Mouse (Mus musculus): ENCODE results near the gene Apba1. TPM values are rescaled to one million over a fixed set of nuclear protein-coding genes. Genes with fewer than 3 reads are reported as not detected.
A peak's percentile ranks its signal among the peaks of the same experiment; 100 is the strongest.

Gene Apba1
- polyA plus RNA-seq, 1 experiment from 2014 or later: 0.51 TPM

DNA sequence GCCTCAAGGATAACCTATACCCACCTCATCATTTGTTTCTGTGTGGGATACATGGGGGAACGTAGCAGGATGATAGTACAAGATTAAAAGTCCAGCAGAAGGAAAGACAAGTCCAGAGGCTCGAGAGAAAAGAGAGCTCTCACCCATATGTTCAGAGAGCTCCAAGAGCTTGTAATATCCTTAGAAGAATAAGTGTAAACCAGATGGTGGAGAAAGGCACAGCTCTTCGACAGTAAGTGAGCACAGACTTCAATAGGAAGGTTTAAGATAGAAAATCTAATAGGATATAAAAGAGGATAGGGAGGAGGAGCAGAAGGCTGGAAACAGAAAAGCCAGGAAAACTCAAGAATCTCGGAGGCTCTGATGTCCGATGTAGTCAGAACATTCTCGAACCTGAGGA lies 115.8 kb downstream of the Apba1 start:
- Histone ChIP-seq H3K4me2 (no peak overlapping the region), H3K27ac (ENCODE audit: poor library complexity, severe bottlenecking) (no peak overlapping the region), H3K36me3 (no peaks in the 10 kb centered on the region), H3K9ac (no peak overlapping the region), H3K4me3 (no peak overlapping the region), H3K4me1 (replicated peaks) (0 out of 2 replicates have a peak, but pooled peaks cover 2% of the 10 kb centered on the region), H3K9me3 (replicated peaks) (no peaks in the 10 kb centered on the region), H3K27me3 (replicated peaks) (no peaks in the 10 kb centered on the region)
- 78% methylated on average over 6 of the region's 6 CpGs for WGBS
- ATAC-seq (ENCODE audit: insufficient number of reproducible peaks, low FRiP score): no peak

DNA sequence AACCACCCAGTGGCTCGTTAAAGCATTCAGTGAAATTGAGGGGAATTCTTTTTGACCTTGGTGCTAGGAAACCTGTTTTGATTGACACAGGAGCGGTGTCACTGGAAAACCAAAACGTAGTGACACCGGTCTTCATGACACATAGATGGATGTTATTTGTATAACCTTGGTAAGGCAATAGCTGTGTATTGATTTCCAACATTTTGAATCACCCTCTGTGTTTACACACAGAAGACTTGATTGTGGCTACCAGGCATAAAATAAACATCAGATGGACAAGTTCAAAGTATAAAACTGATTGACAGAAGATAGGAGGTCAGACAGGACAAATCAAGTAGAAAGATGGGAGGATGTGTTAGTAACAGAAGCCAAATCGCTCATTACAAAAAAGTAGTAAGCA lies 117.1 kb downstream of the Apba1 start:
- Histone ChIP-seq H3K36me3 (no peaks in the 10 kb centered on the region), H3K4me3 (no peak overlapping the region), H3K4me2 (no peak overlapping the region), H3K27ac (ENCODE audit: poor library complexity, severe bottlenecking) (no peak overlapping the region), H3K9ac (no peak overlapping the region), H3K4me1 (replicated peaks) (peaks cover 9% of the 10 kb centered on the region; the same call in 1 of the 2 replicates), H3K9me3 (replicated peaks) (no peaks in the 10 kb centered on the region), H3K27me3 (replicated peaks) (no peaks in the 10 kb centered on the region)
- WGBS: 83% methylated on average over 5 of the region's 5 CpGs
- no peak for ATAC-seq (ENCODE audit: insufficient number of reproducible peaks, low FRiP score)

DNA sequence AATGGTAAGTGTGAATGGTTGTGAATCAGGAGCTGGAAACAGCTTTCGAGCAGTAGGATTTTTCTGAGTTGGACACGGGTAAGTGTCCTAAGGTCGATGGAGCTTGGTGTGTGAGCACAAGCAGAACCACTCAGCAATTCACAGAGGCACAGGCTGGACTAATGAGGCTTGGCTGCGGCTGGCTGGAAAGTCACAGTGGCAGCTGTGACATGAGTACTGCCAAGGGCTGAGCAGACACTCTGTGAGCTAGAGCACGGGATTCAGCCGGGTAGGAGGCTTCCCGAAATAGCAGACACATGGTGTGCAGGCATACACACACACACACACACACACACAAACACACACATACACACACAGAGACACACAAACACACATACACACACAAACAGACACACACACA lies 121.2 kb downstream of the Apba1 start:
- peaks cover 9% of the 10 kb centered on the region; the same call in 1 of the 2 replicates for H3K4me1 ChIP-seq (replicated peaks)
- no peak overlapping the region for H3K4me3 ChIP-seq
- no peaks in the 10 kb centered on the region for H3K36me3 ChIP-seq
- no peaks in the 10 kb centered on the region for H3K9me3 ChIP-seq (replicated peaks)
- H3K27me3 ChIP-seq (replicated peaks): no peaks in the 10 kb centered on the region
- H3K27ac ChIP-seq (ENCODE audit: poor library complexity, severe bottlenecking): peak overlapping the region; percentile 51
- 41% methylated on average over 7 of the region's 7 CpGs for WGBS
- H3K9ac ChIP-seq: no peak overlapping the region; the same call in 1 of the 2 replicates
- H3K4me2 ChIP-seq: no peak overlapping the region
- ATAC-seq (ENCODE audit: insufficient number of reproducible peaks, low FRiP score): 0 out of 2 replicates have a peak, but pooled peaks have one; percentile 39

DNA sequence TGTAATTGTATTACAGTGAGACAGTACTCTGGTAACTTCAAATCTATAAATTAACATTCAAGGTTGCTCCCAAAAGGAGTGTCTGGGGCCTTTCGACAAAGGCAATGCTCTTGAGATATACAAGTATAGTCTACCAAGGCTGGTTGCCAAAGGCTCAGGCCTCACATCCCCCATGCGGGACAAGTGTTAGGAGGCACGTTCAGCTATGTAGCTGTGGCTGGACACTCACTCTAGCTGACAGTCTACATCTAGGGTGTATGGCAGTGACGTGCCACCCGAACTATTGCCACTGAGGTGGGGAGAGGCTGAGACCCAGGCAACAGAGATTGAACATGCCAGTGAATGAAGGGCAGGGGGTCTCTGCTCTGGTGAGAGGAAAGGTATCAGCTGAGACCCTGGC lies 127.5 kb downstream of the Apba1 start:
- no peak overlapping the region for H3K4me2 ChIP-seq
- no peak overlapping the region for H3K4me3 ChIP-seq
- no peaks in the 10 kb centered on the region for H3K36me3 ChIP-seq
- ATAC-seq (ENCODE audit: insufficient number of reproducible peaks, low FRiP score): no peak
- 75% methylated on average over 5 of the region's 5 CpGs for WGBS
- H3K4me1 ChIP-seq (replicated peaks): no peaks in the 10 kb centered on the region
- H3K27me3 ChIP-seq (replicated peaks): peaks cover 11% of the 10 kb centered on the region
- H3K9me3 ChIP-seq (replicated peaks): no peaks in the 10 kb centered on the region
- H3K9ac ChIP-seq: no peak overlapping the region
- H3K27ac ChIP-seq (ENCODE audit: poor library complexity, severe bottlenecking): no peak overlapping the region

DNA sequence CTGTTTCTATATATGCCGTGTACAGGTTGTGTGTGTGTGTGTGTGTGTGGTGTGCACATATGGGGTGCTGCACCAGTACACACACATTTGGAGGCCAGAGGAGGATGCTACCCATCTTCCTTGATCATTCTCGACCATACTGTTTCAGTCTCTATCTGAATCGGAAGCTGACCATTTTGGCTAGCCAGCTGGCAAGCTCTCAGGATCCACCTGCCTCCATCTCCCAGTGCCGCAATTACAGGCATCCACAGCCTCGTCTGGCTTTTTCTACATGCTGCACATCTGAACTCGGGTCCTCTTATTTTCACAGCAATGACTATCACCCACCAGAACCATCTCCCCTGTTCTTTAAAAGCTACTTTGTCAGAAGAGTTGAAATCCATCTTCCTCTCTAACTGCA lies 132.7 kb downstream of the Apba1 start:
- peaks cover 61% of the 10 kb centered on the region for H3K27me3 ChIP-seq (replicated peaks)
- no peak for ATAC-seq (ENCODE audit: insufficient number of reproducible peaks, low FRiP score)
- no peak overlapping the region for H3K4me2 ChIP-seq
- 0 out of 2 replicates have a peak, but pooled peaks cover 5% of the 10 kb centered on the region for H3K4me1 ChIP-seq (replicated peaks)
- 84% methylated on average over 6 of the region's 6 CpGs for WGBS
- H3K9me3 ChIP-seq (replicated peaks): no peaks in the 10 kb centered on the region
- H3K9ac ChIP-seq: no peak overlapping the region
- H3K27ac ChIP-seq (ENCODE audit: poor library complexity, severe bottlenecking): no peak overlapping the region
- no peaks in the 10 kb centered on the region for H3K36me3 ChIP-seq
- H3K4me3 ChIP-seq: no peak overlapping the region

DNA sequence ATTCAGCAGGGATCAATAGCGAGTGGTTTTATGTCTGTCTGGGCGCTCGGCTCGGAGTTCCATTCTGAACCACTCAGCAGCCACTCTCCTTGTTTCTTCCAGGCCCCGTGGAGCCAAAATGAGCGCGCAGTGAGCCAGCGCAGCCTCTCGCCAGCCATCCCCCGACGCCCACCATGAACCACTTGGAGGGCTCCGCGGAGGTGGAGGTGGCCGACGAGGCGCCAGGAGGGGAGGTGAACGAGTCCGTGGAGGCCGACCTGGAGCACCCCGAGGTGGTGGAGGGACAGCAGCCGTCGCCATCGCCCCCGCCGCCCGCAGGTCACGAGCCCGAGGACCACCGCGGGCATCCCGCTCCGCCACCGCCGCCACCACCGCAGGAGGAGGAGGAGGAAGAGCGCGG lies 133.9 kb downstream of the Apba1 start:
- H3K9me3 ChIP-seq (replicated peaks): no peaks in the 10 kb centered on the region
- no peaks in the 10 kb centered on the region for H3K36me3 ChIP-seq
- peak overlapping the region; percentile 45 for H3K9ac ChIP-seq
- no peak overlapping the region for H3K27ac ChIP-seq (ENCODE audit: poor library complexity, severe bottlenecking)
- peak overlapping the region; percentile 45 for H3K4me3 ChIP-seq
- WGBS: 15% methylated on average over 34 of the region's 37 CpGs
- H3K4me1 ChIP-seq (replicated peaks): 0 out of 2 replicates have a peak, but pooled peaks cover 5% of the 10 kb centered on the region
- H3K27me3 ChIP-seq (replicated peaks): peaks cover 64% of the 10 kb centered on the region
- peak overlapping the region; percentile 68 for H3K4me2 ChIP-seq
- ATAC-seq (ENCODE audit: insufficient number of reproducible peaks, low FRiP score): no peak; the same call in 1 of the 2 replicates

DNA sequence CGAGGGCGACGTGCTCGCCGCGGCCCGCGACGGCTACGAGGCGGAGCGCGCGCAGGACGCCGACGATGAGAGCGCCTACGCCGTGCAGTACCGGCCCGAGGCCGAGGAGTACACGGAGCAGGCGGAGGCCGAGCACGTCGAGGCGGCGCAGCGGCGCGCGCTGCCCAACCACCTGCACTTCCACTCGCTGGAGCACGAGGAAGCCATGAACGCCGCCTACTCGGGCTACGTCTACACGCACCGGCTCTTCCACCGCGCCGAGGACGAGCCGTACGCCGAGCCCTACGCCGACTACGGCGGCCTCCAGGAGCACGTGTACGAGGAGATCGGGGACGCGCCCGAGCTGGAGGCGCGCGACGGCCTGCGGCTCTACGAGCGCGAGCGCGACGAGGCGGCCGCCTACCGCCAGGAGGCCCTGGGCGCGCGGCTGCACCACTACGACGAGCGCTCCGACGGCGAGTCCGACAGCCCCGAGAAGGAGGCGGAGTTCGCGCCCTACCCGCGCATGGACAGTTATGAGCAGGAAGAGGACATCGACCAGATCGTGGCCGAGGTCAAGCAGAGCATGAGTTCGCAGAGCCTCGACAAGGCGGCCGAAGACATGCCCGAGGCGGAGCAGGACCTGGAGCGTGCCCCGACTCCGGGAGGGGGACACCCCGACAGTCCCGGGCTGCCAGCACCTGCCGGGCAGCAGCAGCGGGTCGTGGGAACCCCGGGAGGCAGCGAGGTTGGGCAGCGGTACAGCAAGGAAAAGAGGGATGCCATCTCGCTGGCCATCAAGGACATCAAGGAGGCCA lies 134.6 kb downstream of the Apba1 start:
- peak overlapping the region; percentile 68 for H3K4me2 ChIP-seq
- no peaks in the 10 kb centered on the region for H3K9me3 ChIP-seq (replicated peaks)
- peaks cover 64% of the 10 kb centered on the region for H3K27me3 ChIP-seq (replicated peaks)
- 0 out of 2 replicates have a peak, but pooled peaks cover 5% of the 10 kb centered on the region for H3K4me1 ChIP-seq (replicated peaks)
- peak overlapping the region; percentile 45 for H3K4me3 ChIP-seq
- 16% methylated on average over 110 of the region's 110 CpGs for WGBS
- no peaks in the 10 kb centered on the region for H3K36me3 ChIP-seq
- H3K9ac ChIP-seq: peak overlapping the region; percentile 45
- H3K27ac ChIP-seq (ENCODE audit: poor library complexity, severe bottlenecking): no peak overlapping the region
- ATAC-seq (ENCODE audit: insufficient number of reproducible peaks, low FRiP score): peak; percentile 25; the same call in 1 of the 2 replicates

DNA sequence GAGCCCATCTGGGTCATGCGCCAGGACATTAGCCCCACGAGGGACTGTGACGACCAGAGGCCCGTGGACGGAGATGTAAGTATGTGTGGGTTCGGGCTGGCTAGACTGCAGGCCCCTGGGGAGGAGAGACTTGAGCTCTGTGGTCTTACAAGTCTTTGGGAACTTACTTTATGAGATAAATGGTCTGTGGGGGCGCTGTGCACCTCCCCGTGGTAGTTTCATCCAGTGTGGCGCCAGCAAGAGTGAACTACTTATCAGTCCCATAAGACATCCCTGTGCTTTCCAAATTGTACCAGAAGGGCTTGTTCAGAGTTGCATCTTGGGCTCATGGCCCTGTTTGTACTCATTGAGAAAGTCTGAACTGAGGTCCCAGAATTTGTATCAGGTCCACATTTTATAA lies 135.3 kb downstream of the Apba1 start:
- H3K4me3 ChIP-seq: no peak overlapping the region
- H3K9ac ChIP-seq: no peak overlapping the region
- H3K36me3 ChIP-seq: no peaks in the 10 kb centered on the region
- H3K9me3 ChIP-seq (replicated peaks): no peaks in the 10 kb centered on the region
- H3K4me1 ChIP-seq (replicated peaks): 0 out of 2 replicates have a peak, but pooled peaks cover 5% of the 10 kb centered on the region
- WGBS: 57% methylated on average over 9 of the region's 9 CpGs
- ATAC-seq (ENCODE audit: insufficient number of reproducible peaks, low FRiP score): no peak
- H3K4me2 ChIP-seq: no peak overlapping the region
- peaks cover 64% of the 10 kb centered on the region for H3K27me3 ChIP-seq (replicated peaks)
- H3K27ac ChIP-seq (ENCODE audit: poor library complexity, severe bottlenecking): no peak overlapping the region

DNA sequence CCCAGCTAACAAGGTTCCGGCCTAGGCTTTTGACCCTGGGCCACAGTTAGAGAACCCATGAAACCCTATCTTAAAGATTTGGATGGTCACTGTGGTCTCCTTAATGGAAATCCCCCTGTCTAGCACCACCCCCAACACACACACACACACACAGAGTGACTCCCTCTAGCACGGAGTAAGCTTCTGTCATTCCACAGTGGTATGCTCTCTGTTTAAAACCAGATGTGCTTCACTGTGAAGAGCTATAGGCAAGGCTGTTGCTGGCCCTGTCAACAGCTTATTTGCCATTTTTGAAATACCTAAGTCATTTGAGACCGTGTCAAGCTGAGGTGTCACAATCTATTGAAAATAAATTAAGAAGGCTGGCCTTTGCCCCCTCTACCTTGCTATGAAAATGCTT lies 136.1 kb downstream of the Apba1 start:
- 0 out of 2 replicates have a peak, but pooled peaks cover 5% of the 10 kb centered on the region for H3K4me1 ChIP-seq (replicated peaks)
- H3K27ac ChIP-seq (ENCODE audit: poor library complexity, severe bottlenecking): no peak overlapping the region
- H3K4me2 ChIP-seq: no peak overlapping the region
- no peak for ATAC-seq (ENCODE audit: insufficient number of reproducible peaks, low FRiP score)
- H3K4me3 ChIP-seq: no peak overlapping the region
- H3K9me3 ChIP-seq (replicated peaks): no peaks in the 10 kb centered on the region
- peaks cover 64% of the 10 kb centered on the region for H3K27me3 ChIP-seq (replicated peaks)
- 64% methylated on average over 3 of the region's 3 CpGs for WGBS
- H3K9ac ChIP-seq: no peak overlapping the region
- H3K36me3 ChIP-seq: no peaks in the 10 kb centered on the region

DNA sequence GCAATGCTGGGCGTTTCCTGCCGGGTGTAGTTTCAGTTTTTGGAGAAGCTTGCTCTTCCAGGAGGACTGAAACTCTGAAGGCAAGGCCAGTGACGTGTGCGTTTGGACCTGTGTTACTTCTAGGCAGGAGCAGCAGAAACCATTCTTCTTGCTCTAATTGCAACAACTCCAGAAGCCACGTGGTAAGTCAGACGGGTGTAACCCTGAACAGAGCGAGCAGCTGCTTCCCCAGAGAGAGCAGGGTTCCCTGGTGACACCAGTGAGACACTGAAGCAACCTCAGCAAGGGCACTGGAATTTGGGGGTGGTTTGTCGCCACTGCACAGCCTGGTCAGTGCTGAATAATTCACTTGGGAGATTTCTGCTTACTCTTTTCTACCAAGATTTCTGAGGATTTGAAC lies 138.2 kb downstream of the Apba1 start:
- Histone ChIP-seq H3K27ac (ENCODE audit: poor library complexity, severe bottlenecking) (no peak overlapping the region), H3K27me3 (replicated peaks) (peaks cover 46% of the 10 kb centered on the region), H3K4me3 (no peak overlapping the region), H3K36me3 (no peaks in the 10 kb centered on the region), H3K9me3 (replicated peaks) (no peaks in the 10 kb centered on the region), H3K9ac (no peak overlapping the region), H3K4me1 (replicated peaks) (0 out of 2 replicates have a peak, but pooled peaks cover 5% of the 10 kb centered on the region), H3K4me2 (no peak overlapping the region)
- no peak for ATAC-seq (ENCODE audit: insufficient number of reproducible peaks, low FRiP score)
- 65% methylated on average over 8 of the region's 8 CpGs for WGBS

DNA sequence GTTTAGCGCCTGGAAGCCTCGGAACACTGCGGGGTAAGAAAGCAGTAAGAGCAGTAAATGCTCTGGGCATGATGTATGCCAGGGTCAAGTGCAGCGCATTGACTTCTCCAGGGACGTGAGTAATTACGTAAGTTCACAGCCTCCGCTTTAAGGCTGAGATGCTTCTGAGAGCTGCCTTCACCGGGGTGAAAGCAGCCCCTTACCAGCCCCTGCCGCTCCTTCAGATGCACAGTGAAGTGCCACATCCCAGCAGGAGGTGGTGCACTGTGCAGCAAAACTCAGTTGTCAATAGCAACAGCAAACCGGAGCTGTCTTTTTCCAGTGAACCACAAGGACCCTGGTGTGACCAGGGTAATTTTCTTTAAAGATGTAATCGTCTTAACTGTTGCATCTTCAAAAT lies 139.8 kb downstream of the Apba1 start:
- Histone ChIP-seq H3K27ac (ENCODE audit: poor library complexity, severe bottlenecking) (no peak overlapping the region), H3K27me3 (replicated peaks) (peaks cover 30% of the 10 kb centered on the region), H3K36me3 (no peaks in the 10 kb centered on the region), H3K9ac (no peak overlapping the region), H3K4me3 (no peak overlapping the region), H3K9me3 (replicated peaks) (no peaks in the 10 kb centered on the region), H3K4me2 (no peak overlapping the region), H3K4me1 (replicated peaks) (no peaks in the 10 kb centered on the region)
- ATAC-seq (ENCODE audit: insufficient number of reproducible peaks, low FRiP score): no peak
- WGBS: 60% methylated on average over 11 of the region's 11 CpGs
